In genomic region chr12:112706704-112707572, GRCm38 (mm10) we compare ENCODE assay signal across 8 mouse cellular contexts. TPM values are rescaled to one million over a fixed set of nuclear protein-coding genes. Genes with fewer than 3 reads are reported as not detected.
DNase-seq lines count a peak whose midpoint lies in the region; ATAC-seq and TF ChIP-seq lines count a peak whose summit lies in the region.

No protein-coding gene starts in this region.

- peak; percentile 100; the same call in 1 of the 2 replicates for TF ChIP-seq CTCF in gastrocnemius, adult 2 months (IDR thresholded peaks at IDR 0.05)
- peak; percentile 99 for TF ChIP-seq CTCF in hindbrain, postnatal 0 days (IDR thresholded peaks at IDR 0.05; ENCODE audit: low read depth)

- H3K4me3 ChIP-seq in gastrocnemius, adult 2 months, result peak overlapping the region; percentile 42
- H3K4me3 ChIP-seq in hindbrain, postnatal 0 days (ENCODE audit: low read length), result no peak overlapping the region
- H3K4me3 ChIP-seq in megakaryocyte, embryonic 14.5 days (replicated peaks), result peak overlapping the region; percentile 85

- no peaks in the 10 kb centered on the region for H3K4me1 ChIP-seq in hindbrain, postnatal 0 days (ENCODE audit: insufficient read depth, low read length)
- H3K4me1 ChIP-seq in megakaryocyte, embryonic 14.5 days, result peaks cover 28% of the 10 kb centered on the region

- H3K27ac ChIP-seq in gastrocnemius, adult 2 months, result no peak overlapping the region
- H3K27ac ChIP-seq in hindbrain, postnatal 0 days, result no peak overlapping the region

- H3K9me3 ChIP-seq in hindbrain, postnatal 0 days (ENCODE audit: low read length), result no peaks in the 10 kb centered on the region
- peaks cover 20% of the 10 kb centered on the region for H3K9me3 ChIP-seq in megakaryocyte, embryonic 14.5 days

- ATAC-seq in hindbrain, postnatal 0 days, result peak; percentile 87

- DNase-seq in R1 (ENCODE audit: low read depth, low spot score), result peak; percentile 81
- peak; percentile 91 to 92 for DNase-seq in cerebellum, postnatal 36 days
- DNase-seq in gastrocnemius, adult 2 months, result peak; percentile 92
- peak; percentile 88 for DNase-seq in hindbrain, postnatal 0 days (ENCODE audit: low spot score)
- DNase-seq in left cerebral cortex, adult 8-10 months (ENCODE audit: low spot score in 2 of 2), result peak; percentile 64 to 77
- DNase-seq in right cerebral cortex, postnatal 10 days (ENCODE audit: low spot score in 2 of 2), result peak; percentile 87 to 92
- DNase-seq in urinary bladder, postnatal 14 days (ENCODE audit: low spot score), result peak; percentile 91

- intact Hi-C loops in gastrocnemius, adult 2 months (cut with DNase I), result loop anchor here (1.0 to 2.0 kb wide), 2 partner anchors 46 to 54 kb away; no protein-coding TSS in a partner anchor

- peak overlapping the region; percentile 48 for H3K4me2 ChIP-seq in hindbrain, postnatal 0 days (ENCODE audit: low read depth, low read length)

- WGBS in hindbrain, postnatal 0 days, result 12% methylated on average over 32 of the region's 32 CpGs

- H3K27me3 ChIP-seq in hindbrain, postnatal 0 days (ENCODE audit: insufficient read depth, low read length), result no peaks in the 10 kb centered on the region
- H3K27me3 ChIP-seq in megakaryocyte, embryonic 14.5 days (replicated peaks), result peaks cover 68% of the 10 kb centered on the region

- no peak overlapping the region; the same call in 1 of the 2 replicates for H3K9ac ChIP-seq in hindbrain, postnatal 0 days (replicated peaks; ENCODE audit: low read length)

- H3K36me3 ChIP-seq in hindbrain, postnatal 0 days (ENCODE audit: insufficient read depth, low read length), result no peaks in the 10 kb centered on the region
- H3K36me3 ChIP-seq in megakaryocyte, embryonic 14.5 days (replicated peaks; ENCODE audit: low read length), result no peaks in the 10 kb centered on the region

RNA-seq across cellular contexts. Expression of gene Cep170b, which starts 13.3 kb away (rescaled TPM):
- total RNA-seq in gastrocnemius, adult 2 months (2021), result 10 to 100 TPM in 1 of 2 experiments, 1 to 10 TPM in 1; 9.8 to 13.6 TPM
- 118 and 123 TPM in 2 replicates for total RNA-seq in hindbrain, postnatal 0 days (2014; rRNA removed)
- 34.0 and 39.0 TPM in 2 replicates for polyA plus RNA-seq in hindbrain, postnatal 0 days (2015; fragmentation: Nextera tagmentation; extraction: Ambion mirVana)
- total RNA-seq in left cerebral cortex, adult 8-10 months (2022), result 100 to 1,000 TPM; 252 to 327 (median 295) TPM
- polyA plus RNA-seq in megakaryocyte, embryonic 14.5 days (2012; ENCODE audit: insufficient read depth, low replicate concordance), result 2.2 and 5.6 TPM in 2 replicates

RNA-seq across cellular contexts. Expression of gene Zbtb42, which starts 28.3 kb away (rescaled TPM):
- total RNA-seq in gastrocnemius, adult 2 months (2021), result under 1 TPM; 0.64 to 0.81 TPM
- total RNA-seq in hindbrain, postnatal 0 days (2014; rRNA removed), result 3.3 and 12.1 TPM in 2 replicates
- polyA plus RNA-seq in hindbrain, postnatal 0 days (2015; fragmentation: Nextera tagmentation; extraction: Ambion mirVana), result 2.2 and 3.7 TPM in 2 replicates
- 1 to 10 TPM in 2 of 4 experiments, under 1 TPM in 2; 0.81 to 1.7 (median 1.1) TPM for total RNA-seq in left cerebral cortex, adult 8-10 months (2022)
- polyA plus RNA-seq in megakaryocyte, embryonic 14.5 days (2012; ENCODE audit: insufficient read depth, low replicate concordance), result 0.52 and 0.72 TPM in 2 replicates

RNA-seq across cellular contexts. Expression of gene Akt1, which starts 32.3 kb away (rescaled TPM):
- 10 to 100 TPM; 50.9 to 59.3 TPM for total RNA-seq in gastrocnemius, adult 2 months (2021)
- 179 and 197 TPM in 2 replicates for total RNA-seq in hindbrain, postnatal 0 days (2014; rRNA removed)
- polyA plus RNA-seq in hindbrain, postnatal 0 days (2015; fragmentation: Nextera tagmentation; extraction: Ambion mirVana), result 90.8 and 97.4 TPM in 2 replicates
- 100 to 1,000 TPM; 158 to 174 (median 171) TPM for total RNA-seq in left cerebral cortex, adult 8-10 months (2022)
- polyA plus RNA-seq in megakaryocyte, embryonic 14.5 days (2012; ENCODE audit: insufficient read depth, low replicate concordance), result 237 and 415 TPM in 2 replicates

RNA-seq across cellular contexts. Expression of gene Pld4, which starts 53.5 kb away (rescaled TPM):
- total RNA-seq in gastrocnemius, adult 2 months (2021), result 1 to 10 TPM; 1.7 to 4.0 TPM
- total RNA-seq in hindbrain, postnatal 0 days (2014; rRNA removed), result 10.5 and 14.5 TPM in 2 replicates
- 9.4 and 10.8 TPM in 2 replicates for polyA plus RNA-seq in hindbrain, postnatal 0 days (2015; fragmentation: Nextera tagmentation; extraction: Ambion mirVana)
- total RNA-seq in left cerebral cortex, adult 8-10 months (2022), result 10 to 100 TPM in 3 of 4 experiments, 1 to 10 TPM in 1; 10.0 to 22.8 (median 16.5) TPM
- 11.4 and 36.3 TPM in 2 replicates for polyA plus RNA-seq in megakaryocyte, embryonic 14.5 days (2012; ENCODE audit: insufficient read depth, low replicate concordance)
